Mouse (Mus musculus) stomach, postnatal 0 days (tissue): ENCODE measurements around the gene Dpf3. TPM values are rescaled to one million over a fixed set of nuclear protein-coding genes. Genes with fewer than 3 reads are reported as not detected.
A peak's percentile ranks its signal among the peaks of the same experiment; 100 is the strongest.

Experiments used
- ATAC-seq: fragments of 200-750 bp; cut with Nextera tagmentation; 2 replicates; pipeline ENCODE4 v1.8.0; 2017; ENCODE audit not compliant: low FRiP score, low TSS enrichment
- DNase-seq: peaks from one replicate; pipeline ENCODE4 v3.0.0-alpha.2; 2016; ENCODE audit warnings: low spot score
- H3K27ac ChIP-seq: fragments of 300-500 bp; sonication (generic); replicated peaks from 2 replicates; pipeline ENCODE4 v1.5.1; 2014; ENCODE audit warnings: mild to moderate bottlenecking, control low read depth
- H3K27me3 ChIP-seq: fragments of 300-500 bp; sonication (generic); 2 replicates; pipeline ENCODE4 v1.6.1; 2014; ENCODE audit warnings: low read length; ENCODE audit not compliant: control insufficient read depth, insufficient read depth
- H3K36me3 ChIP-seq: fragments of 300-500 bp; sonication (generic); 2 replicates; pipeline ENCODE4 v1.6.1; 2014; ENCODE audit warnings: low read length, mixed read lengths; ENCODE audit not compliant: control insufficient read depth, insufficient read depth
- H3K4me1 ChIP-seq: fragments of 300-500 bp; sonication (generic); replicated peaks from 2 replicates; pipeline ENCODE4 v1.6.1; 2014; ENCODE audit warnings: antibody characterized with exemption; ENCODE audit not compliant: control insufficient read depth, insufficient read depth
- H3K4me2 ChIP-seq: fragments of 300-500 bp; sonication (generic); replicated peaks from 2 replicates; pipeline ENCODE4 v1.6.1; 2014; ENCODE audit warnings: low read depth, mild to moderate bottlenecking, control low read depth, moderate library complexity
- H3K4me3 ChIP-seq: fragments of 300-500 bp; sonication (generic); 2 replicates; pipeline ENCODE4 v1.5.1; 2014; ENCODE audit warnings: low read depth, low read length, control low read depth
- H3K9ac ChIP-seq: fragments of 300-500 bp; sonication (generic); 2 replicates; pipeline ENCODE4 v1.6.1; 2014; ENCODE audit warnings: mild to moderate bottlenecking, low read length, control low read depth, mixed read lengths
- H3K9me3 ChIP-seq: fragments of 300-500 bp; sonication (generic); 2 replicates; pipeline ENCODE4 v1.6.1; 2016; ENCODE audit warnings: low read length; ENCODE audit not compliant: control insufficient read depth
- CTCF ChIP-seq: IDR thresholded peaks from 2 replicates; pipeline ENCODE4 v1.5.1; 2016; ENCODE audit warnings: antibody characterized with exemption, low read depth, mild to moderate bottlenecking, moderate library complexity
- EP300 ChIP-seq: optimal IDR thresholded peaks from 2 replicates; pipeline ENCODE3; 2016; ENCODE audit warnings: antibody characterized with exemption
- WGBS: fragments of 180-500 bp; shearing (Covaris S2); extraction: QIAGEN DNeasy Blood & Tissue Kit; methylation state at CpG from one replicate; pipeline ENCODE4 v1.1.7; 2014; 5-methylcytosine and 5-hydroxymethylcytosine counted together
- polyA plus RNA-seq: library from polyadenylated mRNA; unstranded; fragments of >200 nt; fragmentation: Nextera tagmentation; extraction: Ambion mirVana; gene quantifications from 2 replicates; pipeline ENCODE4 v1.2.1, GENCODE M21; 2015

Gene Dpf3
- polyA plus RNA-seq, 1 experiment from 2014 or later = 3.0 TPM

GRCm38 (mm10) chr12:83489748-83490147 is 2.2 kb upstream of the Dpf3 start:
- H3K9ac ChIP-seq = no peak overlapping the region
- H3K9me3 ChIP-seq = no peaks in the 10 kb centered on the region
- H3K4me2 ChIP-seq = no peak overlapping the region
- no peaks in the 10 kb centered on the region; the same call in none of the 2 replicates for H3K4me1 ChIP-seq
- TF ChIP-seq EP300 = no peak
- TF ChIP-seq CTCF = peak; percentile 49
- DNase-seq = no peak
- WGBS = 32% methylated on average over 2 of the region's 2 CpGs
- no peak overlapping the region for H3K4me3 ChIP-seq
- no peaks in the 10 kb centered on the region for H3K36me3 ChIP-seq
- H3K27ac ChIP-seq = no peak overlapping the region
- H3K27me3 ChIP-seq = no peaks in the 10 kb centered on the region
- no peak for ATAC-seq

GRCm38 (mm10) chr12:83488211-83488941 is 860 bp upstream of the Dpf3 start:
- WGBS = under 1% methylated on average over 29 of the region's 29 CpGs
- no peak for ATAC-seq
- peak overlapping the region; percentile 60 for H3K4me3 ChIP-seq
- H3K4me2 ChIP-seq = peak overlapping the region; percentile 100
- no peaks in the 10 kb centered on the region for H3K36me3 ChIP-seq
- H3K4me1 ChIP-seq = no peaks in the 10 kb centered on the region; the same call in none of the 2 replicates
- H3K27ac ChIP-seq = no peak overlapping the region
- 0 out of 2 replicates have a peak, but pooled peaks cover 2% of the 10 kb centered on the region for H3K9me3 ChIP-seq
- H3K9ac ChIP-seq = peak overlapping the region; percentile 43; the same call in 1 of the 2 replicates
- TF ChIP-seq EP300 (no peak), CTCF (no peak)
- DNase-seq = peak; percentile 25
- H3K27me3 ChIP-seq = no peaks in the 10 kb centered on the region

- Histone ChIP-seq H3K27ac (peak overlapping the region; percentile 65; the same call in 1 of the 2 replicates), H3K9ac (peak overlapping the region; percentile 57), H3K4me2 (peak overlapping the region; percentile 100), H3K36me3 (no peaks in the 10 kb centered on the region), H3K4me1 (no peaks in the 10 kb centered on the region; the same call in none of the 2 replicates), H3K4me3 (peak overlapping the region; percentile 60), H3K9me3 (0 out of 2 replicates have a peak, but pooled peaks cover 2% of the 10 kb centered on the region), H3K27me3 (no peaks in the 10 kb centered on the region)
- peak; percentile 63 for DNase-seq
- ATAC-seq = peak; percentile 51; the same call in 1 of the 2 replicates
- TF ChIP-seq CTCF (peak; percentile 25; the same call in 1 of the 2 replicates), EP300 (no peak)
- WGBS = under 1% methylated on average over 73 of the region's 73 CpGs
These were observed 650 bp downstream of the Dpf3 start for GRCm38 (mm10) chr12:83486671-83487461.

- H3K27ac ChIP-seq = no peak overlapping the region
- H3K27me3 ChIP-seq = no peaks in the 10 kb centered on the region
- no peak for TF ChIP-seq EP300
- no peak for TF ChIP-seq CTCF
- DNase-seq (peak; percentile 36), ATAC-seq (no peak)
- 0 out of 2 replicates have a peak, but pooled peaks cover 2% of the 10 kb centered on the region for H3K9me3 ChIP-seq
- WGBS = under 1% methylated on average over 52 of the region's 53 CpGs
- H3K4me1 ChIP-seq = no peaks in the 10 kb centered on the region; the same call in none of the 2 replicates
- peak overlapping the region; percentile 60 for H3K4me3 ChIP-seq
- H3K36me3 ChIP-seq = no peaks in the 10 kb centered on the region
- H3K9ac ChIP-seq = peak overlapping the region; percentile 57
- peak overlapping the region; percentile 100 for H3K4me2 ChIP-seq
These were observed 1.4 kb downstream of the Dpf3 start for GRCm38 (mm10) chr12:83485911-83486670.
